Mouse (Mus musculus): ENCODE measurements around the gene Samd8. TPM values are rescaled to one million over a fixed set of nuclear protein-coding genes. Genes with fewer than 3 reads are reported as not detected.

Gene Samd8
- total and polyA plus RNA-seq, 2 experiments from 2014 or later = 28.4 to 67.6 TPM

- WGBS = 94% methylated on average over 2 of the region's 2 CpGs
- Histone ChIP-seq H3K4me1 (ENCODE audit: insufficient read depth) (no peaks in the 10 kb centered on the region), H3K27me3 (ENCODE audit: insufficient read depth, low read length) (no peaks in the 10 kb centered on the region), H3K4me3 (ENCODE audit: low read depth, low read length) (no peak within 1 kb of the TSS), H3K27ac (ENCODE audit: low read depth, low read length) (no peak within 1 kb of the TSS), H3K9ac (no peak within 1 kb of the TSS), H3K36me3 (ENCODE audit: insufficient read depth) (no peaks in the 10 kb centered on the region), H3K9me3 (ENCODE audit: low read length) (no peaks in the 10 kb centered on the region), H3K4me2 (ENCODE audit: low read depth) (no peak within 1 kb of the TSS)
- no peak for TF ChIP-seq CTCF (IDR thresholded peaks at IDR 0.05; ENCODE audit: low read depth)
- no peak for DNase-seq
- no peak for ATAC-seq
These were observed 74.6 kb downstream of the Samd8 start, which contains the start of gene Vdac2 for GRCm38 (mm10) chr14:21824938-21825337. Gene Vdac2 (plus strand): TSS chr14:21825238.

- no peak for DNase-seq
- no peak overlapping the region for H3K4me3 ChIP-seq (ENCODE audit: low read depth, low read length)
- no peak for TF ChIP-seq CTCF (IDR thresholded peaks at IDR 0.05; ENCODE audit: low read depth)
These were observed 75.6 kb downstream of the Samd8 start for GRCm38 (mm10) chr14:21825786-21826491.

GRCm38 (mm10) chr14:21830876-21831767, 80.8 kb downstream of the Samd8 start:
- ATAC-seq = peak; percentile 99
- 2% methylated on average over 59 of the region's 73 CpGs for WGBS

More at GRCm38 (mm10) chr14:21825786-21826491, 75.6 kb downstream of the Samd8 start:
- Histone ChIP-seq H3K27me3 (ENCODE audit: insufficient read depth, low read length) (no peaks in the 10 kb centered on the region), H3K27ac (ENCODE audit: low read depth, low read length) (no peak overlapping the region), H3K36me3 (ENCODE audit: insufficient read depth) (no peaks in the 10 kb centered on the region), H3K9ac (no peak overlapping the region), H3K4me2 (ENCODE audit: low read depth) (no peak overlapping the region), H3K9me3 (ENCODE audit: low read length) (no peaks in the 10 kb centered on the region), H3K4me1 (ENCODE audit: insufficient read depth) (no peaks in the 10 kb centered on the region)
- no peak for ATAC-seq
- WGBS = 61% methylated on average over 9 of the region's 9 CpGs

GRCm38 (mm10) chr14:21831830-21832403, 81.6 kb downstream of the Samd8 start:
- ATAC-seq = no peak; the same call in 1 of the 2 replicates

More at GRCm38 (mm10) chr14:21830876-21831767, 80.8 kb downstream of the Samd8 start:
- TF ChIP-seq CTCF (IDR thresholded peaks at IDR 0.05; ENCODE audit: low read depth) = no peak; the same call in 1 of the 2 replicates
- Histone ChIP-seq H3K4me3 (ENCODE audit: low read depth, low read length) (peak overlapping the region; percentile 86), H3K9me3 (ENCODE audit: low read length) (no peaks in the 10 kb centered on the region), H3K4me1 (ENCODE audit: insufficient read depth) (peaks cover 5% of the 10 kb centered on the region; the same call in 1 of the 2 replicates), H3K27ac (ENCODE audit: low read depth, low read length) (peak overlapping the region; percentile 90), H3K9ac (peak overlapping the region; percentile 96), H3K36me3 (ENCODE audit: insufficient read depth) (peaks cover 5% of the 10 kb centered on the region; the same call in 1 of the 2 replicates), H3K4me2 (ENCODE audit: low read depth) (peak overlapping the region; percentile 86), H3K27me3 (ENCODE audit: insufficient read depth, low read length) (no peaks in the 10 kb centered on the region)
- peak; percentile 95 for DNase-seq

GRCm38 (mm10) chr14:21838336-21839017, 88.1 kb downstream of the Samd8 start:
- Histone ChIP-seq H3K9ac (no peak overlapping the region), H3K9me3 (ENCODE audit: low read length) (no peaks in the 10 kb centered on the region), H3K4me1 (ENCODE audit: insufficient read depth) (no peaks in the 10 kb centered on the region), H3K4me2 (ENCODE audit: low read depth) (no peak overlapping the region), H3K36me3 (ENCODE audit: insufficient read depth) (peaks cover 63% of the 10 kb centered on the region), H3K27me3 (ENCODE audit: insufficient read depth, low read length) (no peaks in the 10 kb centered on the region), H3K4me3 (ENCODE audit: low read depth, low read length) (no peak overlapping the region), H3K27ac (ENCODE audit: low read depth, low read length) (no peak overlapping the region)
- no peak for DNase-seq
- no peak for ATAC-seq
- TF ChIP-seq CTCF (IDR thresholded peaks at IDR 0.05; ENCODE audit: low read depth) = no peak
- WGBS = 79% methylated on average over 8 of the region's 8 CpGs

More at GRCm38 (mm10) chr14:21831830-21832403, 81.6 kb downstream of the Samd8 start:
- Histone ChIP-seq H3K36me3 (ENCODE audit: insufficient read depth) (peaks cover 10% of the 10 kb centered on the region), H3K4me3 (ENCODE audit: low read depth, low read length) (peak overlapping the region; percentile 86), H3K27ac (ENCODE audit: low read depth, low read length) (peak overlapping the region; percentile 90), H3K9ac (peak overlapping the region; percentile 96), H3K9me3 (ENCODE audit: low read length) (no peaks in the 10 kb centered on the region), H3K4me2 (ENCODE audit: low read depth) (peak overlapping the region; percentile 86), H3K4me1 (ENCODE audit: insufficient read depth) (peaks cover 5% of the 10 kb centered on the region; the same call in 1 of the 2 replicates), H3K27me3 (ENCODE audit: insufficient read depth, low read length) (no peaks in the 10 kb centered on the region)
- 3% methylated on average over 28 of the region's 28 CpGs for WGBS
- TF ChIP-seq CTCF (IDR thresholded peaks at IDR 0.05; ENCODE audit: low read depth) = no peak
- DNase-seq = no peak

Measured in forebrain, postnatal 0 days (tissue).